Mouse (Mus musculus) intestine, postnatal 0 days (tissue): ENCODE results near the gene Fam135a. TPM values are rescaled to one million over a fixed set of nuclear protein-coding genes. Genes with fewer than 3 reads are reported as not detected.

Source experiments
- ATAC-seq: fragments of 200-750 bp; cut with Nextera tagmentation; 2 replicates; pipeline ENCODE4 v1.8.0; 2017; ENCODE audit warnings: mild to moderate bottlenecking, moderate TSS enrichment, moderate library complexity
- H3K27ac ChIP-seq: fragments of 300-500 bp; sonication (generic); 2 replicates; pipeline ENCODE4 v1.5.1; 2014; ENCODE audit warnings: mild to moderate bottlenecking, low read depth, low read length, moderate library complexity
- H3K27me3 ChIP-seq: fragments of 300-500 bp; sonication (generic); replicated peaks from 2 replicates; pipeline ENCODE4 v1.6.1; 2014; ENCODE audit warnings: low read length, mixed read lengths; ENCODE audit not compliant: control insufficient read depth, insufficient read depth
- H3K36me3 ChIP-seq: fragments of 300-500 bp; sonication (generic); 2 replicates; pipeline ENCODE4 v1.6.1; 2014; ENCODE audit warnings: mild to moderate bottlenecking, moderate library complexity; ENCODE audit not compliant: control insufficient read depth, insufficient read depth
- H3K4me1 ChIP-seq: fragments of 300-500 bp; sonication (generic); replicated peaks from 2 replicates; pipeline ENCODE4 v1.6.1; 2014; ENCODE audit warnings: antibody characterized with exemption, low read length, mixed read lengths; ENCODE audit not compliant: control insufficient read depth, insufficient read depth
- H3K4me2 ChIP-seq: fragments of 300-500 bp; sonication (generic); replicated peaks from 2 replicates; pipeline ENCODE4 v1.6.1; 2014; ENCODE audit warnings: low read depth, mild to moderate bottlenecking, moderate library complexity
- H3K4me3 ChIP-seq: fragments of 300-500 bp; sonication (generic); 2 replicates; pipeline ENCODE4 v1.5.1; 2014; ENCODE audit warnings: low read depth, low read length
- H3K9ac ChIP-seq: fragments of 300-500 bp; sonication (generic); 2 replicates; pipeline ENCODE4 v1.6.1; 2014; ENCODE audit warnings: mild to moderate bottlenecking, low read depth, low read length
- H3K9me3 ChIP-seq: fragments of 300-500 bp; sonication (generic); 2 replicates; pipeline ENCODE4 v1.6.1; 2016; ENCODE audit warnings: mixed run types; ENCODE audit not compliant: control insufficient read depth
- CTCF ChIP-seq: sonication (generic); IDR thresholded peaks from 2 replicates; pipeline ENCODE4 v1.5.1; 2016; ENCODE audit warnings: low read depth, mild to moderate bottlenecking, control low read depth, antibody characterized with exemption, moderate library complexity
- WGBS: fragments of 180-500 bp; shearing (Covaris S2); extraction: QIAGEN DNeasy Blood & Tissue Kit; methylation state at CpG from one replicate; pipeline ENCODE4 v1.1.7; 2014; 5-methylcytosine and 5-hydroxymethylcytosine counted together
- polyA plus RNA-seq: library from polyadenylated mRNA; unstranded; fragments of >200 nt; fragmentation: Nextera tagmentation; extraction: Ambion mirVana; gene quantifications from 2 replicates; pipeline ENCODE4 v1.2.1, GENCODE M21; 2015

The Fam135a gene
- 20.8 and 25.0 TPM in 2 replicates for polyA plus RNA-seq

- WGBS, result under 1% methylated on average over 78 of the region's 88 CpGs
- Histone ChIP-seq H3K27me3 (no peaks in the 10 kb centered on the region), H3K9me3 (no peaks in the 10 kb centered on the region), H3K4me3 (peak within 1 kb of the TSS; percentile 88), H3K36me3 (no peaks in the 10 kb centered on the region), H3K4me1 (no peaks in the 10 kb centered on the region), H3K4me2 (peak within 1 kb of the TSS; percentile 73), H3K9ac (peak within 1 kb of the TSS; percentile 96), H3K27ac (peak within 1 kb of the TSS; percentile 92)
- peak; percentile 92 for ATAC-seq
- TF ChIP-seq CTCF, result no peak
These were observed at the start of gene Fam135a for GRCm38 (mm10) chr1:24099926-24100869. Gene Fam135a (minus strand): TSS chr1:24100341.

- Histone ChIP-seq H3K4me3 (no peak overlapping the region), H3K27me3 (no peaks in the 10 kb centered on the region), H3K27ac (no peak overlapping the region), H3K4me1 (no peaks in the 10 kb centered on the region), H3K9me3 (no peaks in the 10 kb centered on the region), H3K9ac (no peak overlapping the region), H3K36me3 (no peaks in the 10 kb centered on the region), H3K4me2 (no peak overlapping the region)
- no peak for ATAC-seq
- 81% methylated on average over 8 of the region's 8 CpGs for WGBS
- TF ChIP-seq CTCF, result no peak
These were observed 43.4 kb upstream of the Fam135a start for GRCm38 (mm10) chr1:24143504-24143903.

- H3K27ac ChIP-seq, result no peak overlapping the region
- ATAC-seq, result no peak
- TF ChIP-seq CTCF, result no peak
- H3K4me1 ChIP-seq, result no peaks in the 10 kb centered on the region
- no peaks in the 10 kb centered on the region for H3K27me3 ChIP-seq
- H3K4me3 ChIP-seq, result no peak overlapping the region
- no peak overlapping the region for H3K4me2 ChIP-seq
- H3K9me3 ChIP-seq, result no peaks in the 10 kb centered on the region
- WGBS, result 78% methylated on average over 6 of the region's 6 CpGs
- no peaks in the 10 kb centered on the region for H3K36me3 ChIP-seq
- H3K9ac ChIP-seq, result no peak overlapping the region
These were observed 40.4 kb upstream of the Fam135a start for GRCm38 (mm10) chr1:24140555-24140954.

- Histone ChIP-seq H3K4me3 (no peak overlapping the region), H3K9me3 (no peaks in the 10 kb centered on the region), H3K4me1 (no peaks in the 10 kb centered on the region), H3K9ac (no peak overlapping the region), H3K36me3 (no peaks in the 10 kb centered on the region), H3K27me3 (no peaks in the 10 kb centered on the region), H3K27ac (no peak overlapping the region), H3K4me2 (no peak overlapping the region)
- peak; percentile 95 for TF ChIP-seq CTCF
- WGBS, result 12% methylated on average over 3 of the region's 3 CpGs
- ATAC-seq, result 0 out of 2 replicates have a peak, but pooled peaks have one; percentile 31
These were observed 37.0 kb upstream of the Fam135a start for GRCm38 (mm10) chr1:24137133-24137532.

- no peaks in the 10 kb centered on the region for H3K36me3 ChIP-seq
- H3K4me1 ChIP-seq, result no peaks in the 10 kb centered on the region
- no peak overlapping the region for H3K9ac ChIP-seq
- no peak for ATAC-seq
- H3K27me3 ChIP-seq, result no peaks in the 10 kb centered on the region
- peak; percentile 84 for TF ChIP-seq CTCF
- H3K9me3 ChIP-seq, result no peaks in the 10 kb centered on the region
- H3K27ac ChIP-seq, result no peak overlapping the region
- H3K4me2 ChIP-seq, result no peak overlapping the region
- no peak overlapping the region for H3K4me3 ChIP-seq
- 6% methylated on average over 1 of the region's 1 CpGs for WGBS
These were observed 34.7 kb upstream of the Fam135a start for GRCm38 (mm10) chr1:24134792-24135191.

- Histone ChIP-seq H3K27me3 (no peaks in the 10 kb centered on the region), H3K4me2 (no peak overlapping the region), H3K36me3 (no peaks in the 10 kb centered on the region), H3K4me3 (no peak overlapping the region), H3K9ac (no peak overlapping the region), H3K9me3 (no peaks in the 10 kb centered on the region), H3K27ac (no peak overlapping the region), H3K4me1 (no peaks in the 10 kb centered on the region)
- WGBS, result 55% methylated on average over 19 of the region's 19 CpGs
- ATAC-seq, result no peak
- no peak for TF ChIP-seq CTCF
These were observed 33.7 kb upstream of the Fam135a start for GRCm38 (mm10) chr1:24133853-24134252.
